Mouse (Mus musculus): Measurements from ENCODE around the gene Cldn15. TPM values are rescaled to one million over a fixed set of nuclear protein-coding genes. Genes with fewer than 3 reads are reported as not detected.

Gene Cldn15
- polyA plus RNA-seq, 1 experiment from 2014 or later = 0.30 TPM

DNA sequence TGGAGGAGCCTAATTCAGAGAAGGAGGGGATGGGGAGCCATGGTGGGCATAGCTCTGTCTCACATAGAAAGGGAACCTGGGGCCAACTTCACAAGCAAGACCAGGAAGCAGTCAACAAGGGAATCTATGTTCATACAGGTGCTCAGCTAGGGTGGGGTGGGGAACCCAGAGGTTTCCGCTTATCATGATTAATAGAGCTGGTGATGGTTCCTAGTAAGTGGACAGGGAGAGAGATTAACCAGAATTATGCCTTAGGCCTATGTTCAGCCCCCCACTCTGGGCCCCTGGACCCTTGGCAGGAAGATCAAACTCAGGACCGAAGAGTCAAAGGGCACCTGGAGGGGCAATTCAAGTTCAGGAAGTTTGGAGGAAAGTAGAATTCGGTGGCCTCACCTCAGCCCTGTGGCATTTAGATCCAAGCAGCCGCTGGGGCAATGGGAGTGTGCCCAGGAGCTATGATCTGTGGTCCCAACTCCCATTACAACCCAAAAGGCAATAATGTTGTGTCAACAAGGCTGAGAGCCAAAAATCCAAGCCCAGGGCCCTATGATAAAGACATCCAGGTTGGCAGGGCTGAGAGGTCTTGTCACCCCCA is 542 bp downstream of the Cldn15 start:
- Histone ChIP-seq H3K36me3 (ENCODE audit: control insufficient read depth, insufficient read depth, low read length) (peaks cover 15% of the 10 kb centered on the region), H3K4me2 (ENCODE audit: low read length) (no peak overlapping the region), H3K9me3 (replicated peaks; ENCODE audit: control insufficient read depth, low read length, poor library complexity, severe bottlenecking) (no peaks in the 10 kb centered on the region), H3K27ac (ENCODE audit: low read length) (no peak overlapping the region), H3K27me3 (ENCODE audit: control insufficient read depth, insufficient read depth, low read depth, low read length) (no peaks in the 10 kb centered on the region), H3K4me3 (ENCODE audit: low read depth, low read length) (no peak overlapping the region), H3K9ac (ENCODE audit: low read depth, low read length) (no peak overlapping the region), H3K4me1 (ENCODE audit: control insufficient read depth, insufficient read depth, low read length) (peaks cover 6% of the 10 kb centered on the region; the same call in 1 of the 2 replicates)
- 92% methylated on average over 4 of the region's 4 CpGs for WGBS
- ATAC-seq = no peak

DNA sequence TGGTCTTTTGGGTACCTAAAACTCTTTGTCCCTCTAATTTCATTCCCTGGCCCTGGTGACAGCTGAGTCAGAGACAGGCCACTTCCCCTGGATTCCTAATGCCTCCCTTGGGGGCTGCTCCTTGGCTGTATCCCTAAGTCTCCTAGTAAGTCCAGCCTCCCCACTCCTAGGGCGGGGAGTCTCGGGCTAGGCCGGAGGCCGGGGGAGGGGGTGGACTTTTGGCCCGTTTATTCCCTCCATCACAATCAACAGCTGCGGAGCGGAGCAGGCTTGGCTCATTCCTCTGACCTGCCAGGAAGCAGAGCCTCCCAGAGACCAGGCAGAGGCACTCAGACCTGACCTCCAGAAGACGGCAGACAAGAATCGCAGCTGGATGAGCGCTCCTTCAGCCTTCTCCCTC is 1.2 kb downstream of the Cldn15 start:
- H3K4me2 ChIP-seq (ENCODE audit: low read length) = no peak overlapping the region
- peaks cover 6% of the 10 kb centered on the region; the same call in 1 of the 2 replicates for H3K4me1 ChIP-seq (ENCODE audit: control insufficient read depth, insufficient read depth, low read length)
- H3K36me3 ChIP-seq (ENCODE audit: control insufficient read depth, insufficient read depth, low read length) = peaks cover 15% of the 10 kb centered on the region
- H3K9ac ChIP-seq (ENCODE audit: low read depth, low read length) = no peak overlapping the region
- H3K27ac ChIP-seq (ENCODE audit: low read length) = no peak overlapping the region
- H3K27me3 ChIP-seq (ENCODE audit: control insufficient read depth, insufficient read depth, low read depth, low read length) = no peaks in the 10 kb centered on the region
- ATAC-seq = no peak
- 81% methylated on average over 10 of the region's 10 CpGs for WGBS
- no peaks in the 10 kb centered on the region for H3K9me3 ChIP-seq (replicated peaks; ENCODE audit: control insufficient read depth, low read length, poor library complexity, severe bottlenecking)
- no peak overlapping the region for H3K4me3 ChIP-seq (ENCODE audit: low read depth, low read length)

GRCm38 (mm10) chr5:136970703-136971102 is 4.3 kb downstream of the Cldn15 start:
- 67% methylated on average over 1 of the region's 1 CpGs for WGBS
- no peak for ATAC-seq
- no peak overlapping the region for H3K27ac ChIP-seq (ENCODE audit: low read length)
- H3K9ac ChIP-seq (ENCODE audit: low read depth, low read length) = no peak overlapping the region
- H3K9me3 ChIP-seq (replicated peaks; ENCODE audit: control insufficient read depth, low read length, poor library complexity, severe bottlenecking) = no peaks in the 10 kb centered on the region
- H3K4me2 ChIP-seq (ENCODE audit: low read length) = no peak overlapping the region
- H3K4me1 ChIP-seq (ENCODE audit: control insufficient read depth, insufficient read depth, low read length) = no peaks in the 10 kb centered on the region
- no peaks in the 10 kb centered on the region for H3K27me3 ChIP-seq (ENCODE audit: control insufficient read depth, insufficient read depth, low read depth, low read length)
- H3K36me3 ChIP-seq (ENCODE audit: control insufficient read depth, insufficient read depth, low read length) = peaks cover 8% of the 10 kb centered on the region
- no peak overlapping the region for H3K4me3 ChIP-seq (ENCODE audit: low read depth, low read length)

GRCm38 (mm10) chr5:136973670-136974069 is 7.3 kb downstream of the Cldn15 start:
- no peak for ATAC-seq
- H3K27me3 ChIP-seq (ENCODE audit: control insufficient read depth, insufficient read depth, low read depth, low read length) = no peaks in the 10 kb centered on the region
- WGBS = 81% methylated on average over 8 of the region's 8 CpGs

GRCm38 (mm10) chr5:136977769-136978168 is 11.4 kb downstream of the Cldn15 start:
- peaks cover 11% of the 10 kb centered on the region for H3K36me3 ChIP-seq (ENCODE audit: control insufficient read depth, insufficient read depth, low read length)
- no peak for ATAC-seq
- no peak overlapping the region for H3K4me3 ChIP-seq (ENCODE audit: low read depth, low read length)
- no peak overlapping the region for H3K4me2 ChIP-seq (ENCODE audit: low read length)
- H3K9me3 ChIP-seq (replicated peaks; ENCODE audit: control insufficient read depth, low read length, poor library complexity, severe bottlenecking) = no peaks in the 10 kb centered on the region
- no peaks in the 10 kb centered on the region for H3K4me1 ChIP-seq (ENCODE audit: control insufficient read depth, insufficient read depth, low read length)
- no peaks in the 10 kb centered on the region for H3K27me3 ChIP-seq (ENCODE audit: control insufficient read depth, insufficient read depth, low read depth, low read length)
- H3K9ac ChIP-seq (ENCODE audit: low read depth, low read length) = no peak overlapping the region
- H3K27ac ChIP-seq (ENCODE audit: low read length) = no peak overlapping the region
- 67% methylated on average over 4 of the region's 4 CpGs for WGBS

More at GRCm38 (mm10) chr5:136973670-136974069, 7.3 kb downstream of the Cldn15 start:
- no peak overlapping the region for H3K4me2 ChIP-seq (ENCODE audit: low read length)
- no peak overlapping the region for H3K27ac ChIP-seq (ENCODE audit: low read length)
- H3K36me3 ChIP-seq (ENCODE audit: control insufficient read depth, insufficient read depth, low read length) = no peaks in the 10 kb centered on the region
- no peak overlapping the region for H3K9ac ChIP-seq (ENCODE audit: low read depth, low read length)
- no peaks in the 10 kb centered on the region for H3K4me1 ChIP-seq (ENCODE audit: control insufficient read depth, insufficient read depth, low read length)
- H3K4me3 ChIP-seq (ENCODE audit: low read depth, low read length) = no peak overlapping the region
- H3K9me3 ChIP-seq (replicated peaks; ENCODE audit: control insufficient read depth, low read length, poor library complexity, severe bottlenecking) = no peaks in the 10 kb centered on the region

DNA sequence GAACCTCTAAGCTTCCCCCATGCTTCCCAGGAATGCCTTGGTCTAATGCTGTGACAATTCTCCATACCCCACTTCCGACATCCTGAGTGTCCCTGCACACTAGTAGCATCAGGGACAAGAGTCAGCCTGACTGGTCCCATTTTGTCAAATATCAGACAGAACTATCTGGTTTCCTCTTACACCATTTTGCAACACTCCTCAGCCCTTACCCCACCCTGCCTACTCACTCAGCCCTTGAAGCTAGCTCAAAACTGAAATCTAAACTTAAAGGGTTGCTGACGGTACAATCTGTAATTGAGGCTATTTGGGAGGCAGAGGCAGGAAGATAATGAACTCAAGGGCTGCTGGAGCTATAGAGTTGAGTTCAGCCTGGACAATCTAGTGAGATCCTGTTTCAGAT is 13.3 kb downstream of the Cldn15 start:
- 89% methylated on average over 2 of the region's 2 CpGs for WGBS
- Histone ChIP-seq H3K9ac (ENCODE audit: low read depth, low read length) (no peak overlapping the region), H3K36me3 (ENCODE audit: control insufficient read depth, insufficient read depth, low read length) (peaks cover 14% of the 10 kb centered on the region), H3K9me3 (replicated peaks; ENCODE audit: control insufficient read depth, low read length, poor library complexity, severe bottlenecking) (no peaks in the 10 kb centered on the region), H3K4me2 (ENCODE audit: low read length) (no peak overlapping the region), H3K27ac (ENCODE audit: low read length) (no peak overlapping the region), H3K27me3 (ENCODE audit: control insufficient read depth, insufficient read depth, low read depth, low read length) (no peaks in the 10 kb centered on the region), H3K4me1 (ENCODE audit: control insufficient read depth, insufficient read depth, low read length) (no peaks in the 10 kb centered on the region), H3K4me3 (ENCODE audit: low read depth, low read length) (no peak overlapping the region)
- no peak for ATAC-seq

GRCm38 (mm10) chr5:136980974-136981373 is 14.6 kb downstream of the Cldn15 start:
- Histone ChIP-seq H3K36me3 (ENCODE audit: control insufficient read depth, insufficient read depth, low read length) (peaks cover 14% of the 10 kb centered on the region), H3K27ac (ENCODE audit: low read length) (no peak overlapping the region), H3K4me2 (ENCODE audit: low read length) (no peak overlapping the region), H3K27me3 (ENCODE audit: control insufficient read depth, insufficient read depth, low read depth, low read length) (no peaks in the 10 kb centered on the region), H3K4me1 (ENCODE audit: control insufficient read depth, insufficient read depth, low read length) (peaks cover 3% of the 10 kb centered on the region), H3K4me3 (ENCODE audit: low read depth, low read length) (no peak overlapping the region), H3K9me3 (replicated peaks; ENCODE audit: control insufficient read depth, low read length, poor library complexity, severe bottlenecking) (no peaks in the 10 kb centered on the region), H3K9ac (ENCODE audit: low read depth, low read length) (no peak overlapping the region)
- no peak for ATAC-seq
- 87% methylated on average over 8 of the region's 8 CpGs for WGBS

DNA sequence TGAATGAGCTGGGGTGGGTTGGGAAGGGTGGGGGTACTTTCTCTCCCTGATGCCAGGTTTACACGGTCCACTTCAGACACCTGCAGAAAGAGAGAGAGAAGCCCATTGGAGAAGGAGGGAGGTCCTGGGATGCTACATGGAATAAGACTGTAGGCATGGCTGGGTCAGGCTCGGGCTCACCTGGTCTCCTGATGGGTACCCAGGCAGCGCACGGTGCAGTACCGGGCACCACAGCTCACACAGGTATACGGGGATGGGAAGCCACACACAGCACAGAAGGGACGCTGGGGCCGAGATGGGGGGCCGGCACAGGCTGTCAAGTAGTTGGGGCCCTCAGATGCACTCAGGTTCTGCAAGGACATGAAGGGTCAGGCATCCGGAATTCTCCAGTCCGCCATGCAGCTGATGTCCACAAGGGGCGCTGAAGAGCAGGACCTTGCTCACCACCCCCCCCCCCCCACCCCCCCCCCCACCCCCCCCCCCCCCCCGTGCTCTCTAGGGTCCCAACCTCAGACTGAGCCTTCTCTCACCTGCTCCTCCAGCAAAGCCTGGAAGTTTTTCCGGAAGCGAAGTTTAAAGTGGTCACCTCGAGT is 16.0 kb downstream of the Cldn15 start:
- no peak overlapping the region for H3K9ac ChIP-seq (ENCODE audit: low read depth, low read length)
- ATAC-seq = no peak
- H3K4me2 ChIP-seq (ENCODE audit: low read length) = no peak overlapping the region
- H3K9me3 ChIP-seq (replicated peaks; ENCODE audit: control insufficient read depth, low read length, poor library complexity, severe bottlenecking) = no peaks in the 10 kb centered on the region
- H3K4me3 ChIP-seq (ENCODE audit: low read depth, low read length) = no peak overlapping the region
- WGBS = 53% methylated on average over 13 of the region's 16 CpGs
- peaks cover 7% of the 10 kb centered on the region for H3K4me1 ChIP-seq (ENCODE audit: control insufficient read depth, insufficient read depth, low read length)
- H3K27me3 ChIP-seq (ENCODE audit: control insufficient read depth, insufficient read depth, low read depth, low read length) = no peaks in the 10 kb centered on the region
- H3K36me3 ChIP-seq (ENCODE audit: control insufficient read depth, insufficient read depth, low read length) = peaks cover 14% of the 10 kb centered on the region
- no peak overlapping the region for H3K27ac ChIP-seq (ENCODE audit: low read length)

GRCm38 (mm10) chr5:136984828-136985227 is 18.4 kb downstream of the Cldn15 start:
- peaks cover 18% of the 10 kb centered on the region for H3K36me3 ChIP-seq (ENCODE audit: control insufficient read depth, insufficient read depth, low read length)
- H3K27ac ChIP-seq (ENCODE audit: low read length) = no peak overlapping the region
- H3K4me1 ChIP-seq (ENCODE audit: control insufficient read depth, insufficient read depth, low read length) = peaks cover 14% of the 10 kb centered on the region
- 56% methylated on average over 14 of the region's 14 CpGs for WGBS
- ATAC-seq = no peak
- H3K4me3 ChIP-seq (ENCODE audit: low read depth, low read length) = no peak overlapping the region
- no peak overlapping the region for H3K4me2 ChIP-seq (ENCODE audit: low read length)
- no peaks in the 10 kb centered on the region for H3K27me3 ChIP-seq (ENCODE audit: control insufficient read depth, insufficient read depth, low read depth, low read length)
- H3K9me3 ChIP-seq (replicated peaks; ENCODE audit: control insufficient read depth, low read length, poor library complexity, severe bottlenecking) = no peaks in the 10 kb centered on the region
- no peak overlapping the region for H3K9ac ChIP-seq (ENCODE audit: low read depth, low read length)
